Mouse (Mus musculus): ENCODE data around the gene Flcn.

GRCm38 (mm10) chr11:59814311-59814710, 4.5 kb upstream of the Flcn start:
- TF ChIP-seq HCFC1 (IDR thresholded peaks at IDR 0.05; ENCODE audit: borderline replicate concordance, insufficient read depth, low read length) (no peak), MAFK (IDR thresholded peaks at IDR 0.05; ENCODE audit: insufficient read depth, low read depth, low read length) (no peak), CHD2 (IDR thresholded peaks at IDR 0.05; ENCODE audit: low read depth, low read length) (no peak), ZNF384 (IDR thresholded peaks at IDR 0.05; ENCODE audit: low read depth, low read length) (no peak), ZC3H11A (IDR thresholded peaks at IDR 0.05; ENCODE audit: borderline replicate concordance, low read depth, low read length) (no peak)

All from ES-E14 (cell line).